Mouse (Mus musculus) lung, postnatal 4 days (tissue): ENCODE measurements around the gene Vps26b.

Experiments
- DNase-seq, 2 experiments: peaks; one replicate each; pipeline ENCODE4 v3.0.0; 2021

Vps26b gene

GRCm38 (mm10) chr9:26993118-26993517 is 36.7 kb downstream of the Vps26b start:
- DNase-seq: no peak

DNA sequence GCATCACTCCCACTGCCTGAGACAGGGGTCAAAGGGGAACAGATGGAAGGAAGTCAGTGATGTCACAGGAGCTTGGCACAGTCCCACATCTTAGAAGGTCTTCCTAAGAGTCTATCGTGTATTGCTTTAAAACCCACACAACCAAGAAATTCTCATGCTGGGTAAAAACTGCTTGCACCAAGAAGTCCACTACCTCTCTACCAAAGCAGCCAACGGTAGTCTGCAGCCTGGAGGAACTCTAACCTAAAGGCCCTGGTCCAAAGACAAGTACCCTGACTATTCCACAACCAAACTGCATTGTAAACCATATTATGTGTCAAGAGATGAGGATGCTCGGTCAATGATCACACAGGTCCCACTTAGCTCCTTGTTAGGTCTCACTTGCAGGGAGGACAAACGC is 39.7 kb downstream of the Vps26b start:
- DNase-seq: no peak

- DNase-seq: no peak
These were observed 44.1 kb downstream of the Vps26b start for GRCm38 (mm10) chr9:26985668-26986277.

DNA sequence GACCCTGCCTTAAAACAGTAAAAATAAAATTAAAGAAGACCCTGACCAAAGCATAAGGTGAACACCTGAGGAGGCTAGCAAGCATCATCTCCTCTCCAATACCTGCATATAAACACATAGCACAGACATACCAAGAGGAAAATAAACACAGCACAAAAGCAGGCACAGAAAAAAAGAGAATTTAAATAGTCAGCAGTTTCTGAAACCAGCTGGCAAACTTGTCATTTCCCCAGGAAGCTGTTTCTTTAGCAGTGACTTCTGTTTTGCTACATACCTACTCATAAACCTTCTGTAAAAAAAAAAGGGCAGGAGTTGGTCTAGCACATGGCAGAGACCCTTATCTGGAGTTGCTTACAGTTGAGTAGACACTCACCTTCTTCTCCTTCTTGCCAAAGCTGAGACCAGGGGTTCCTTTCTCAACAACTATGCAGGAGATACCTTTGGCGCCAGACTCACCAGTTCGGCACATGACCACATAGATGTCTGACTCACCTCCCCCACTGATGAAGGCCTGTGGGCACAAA is 44.7 kb downstream of the Vps26b start:
- no peak for DNase-seq

GRCm38 (mm10) chr9:26978776-26979175 is 51.1 kb downstream of the Vps26b start:
- no peak for DNase-seq

- DNase-seq: no peak
These were observed 52.1 kb downstream of the Vps26b start for GRCm38 (mm10) chr9:26977754-26978153.
